Mouse (Mus musculus) lung, embryonic 14.5 days (tissue): ENCODE measurements around the gene Castor1. TPM values are rescaled to one million over a fixed set of nuclear protein-coding genes. Genes with fewer than 3 reads are reported as not detected.

Experiments used
- ATAC-seq: fragments of 200-750 bp; cut with Nextera tagmentation; 2 replicates; pipeline ENCODE4 v1.8.0; 2017; ENCODE audit warnings: mild to moderate bottlenecking, moderate TSS enrichment, moderate library complexity; ENCODE audit not compliant: insufficient read depth
- DNase-seq: peaks from one replicate; pipeline ENCODE4 v3.0.0-alpha.2; 2015
- H3K27ac ChIP-seq: fragments of 300-500 bp; sonication (generic); 2 replicates; pipeline ENCODE4 v1.5.1; 2014; ENCODE audit warnings: low read depth, mild to moderate bottlenecking, moderate library complexity
- H3K27me3 ChIP-seq: fragments of 300-500 bp; sonication (generic); 2 replicates; pipeline ENCODE4 v1.6.1; 2014; ENCODE audit warnings: low read length, control low read depth; ENCODE audit not compliant: insufficient read depth
- H3K36me3 ChIP-seq: fragments of 300-500 bp; sonication (generic); 2 replicates; pipeline ENCODE4 v1.6.1; 2014; ENCODE audit warnings: control low read depth; ENCODE audit not compliant: insufficient read depth
- H3K4me1 ChIP-seq: fragments of 300-500 bp; sonication (generic); 2 replicates; pipeline ENCODE4 v1.6.1; 2014; ENCODE audit warnings: antibody characterized with exemption, control low read depth; ENCODE audit not compliant: insufficient read depth
- H3K4me2 ChIP-seq: fragments of 300-500 bp; sonication (generic); 2 replicates; pipeline ENCODE4 v1.6.1; 2014; ENCODE audit warnings: mild to moderate bottlenecking
- H3K4me3 ChIP-seq: fragments of 300-500 bp; sonication (generic); 2 replicates; pipeline ENCODE4 v1.5.1; 2014; ENCODE audit warnings: low read depth, low read length
- H3K9ac ChIP-seq: fragments of 300-500 bp; sonication (generic); 2 replicates; pipeline ENCODE4 v1.6.1; 2014
- H3K9me3 ChIP-seq: fragments of 300-500 bp; sonication (generic); 2 replicates; pipeline ENCODE4 v1.6.1; 2016; ENCODE audit warnings: low read depth, low read length, control low read depth
- CTCF ChIP-seq: IDR thresholded peaks from 2 replicates; pipeline ENCODE4 v1.5.1; 2016; ENCODE audit warnings: antibody characterized with exemption, low read depth
- WGBS: fragments of 180-500 bp; shearing (Covaris S2); extraction: QIAGEN DNeasy Blood & Tissue Kit; methylation state at CpG from one replicate; pipeline ENCODE4 v1.1.7; 2014; 5-methylcytosine and 5-hydroxymethylcytosine counted together
- polyA plus RNA-seq: library from polyadenylated mRNA; unstranded; fragments of >200 nt; fragmentation: Nextera tagmentation; extraction: Ambion mirVana; gene quantifications from 2 replicates; pipeline ENCODE4 v1.2.1, GENCODE M21; 2014

Gene Castor1
- polyA plus RNA-seq, 1 experiment from 2014 or later: 2.1 TPM

DNA sequence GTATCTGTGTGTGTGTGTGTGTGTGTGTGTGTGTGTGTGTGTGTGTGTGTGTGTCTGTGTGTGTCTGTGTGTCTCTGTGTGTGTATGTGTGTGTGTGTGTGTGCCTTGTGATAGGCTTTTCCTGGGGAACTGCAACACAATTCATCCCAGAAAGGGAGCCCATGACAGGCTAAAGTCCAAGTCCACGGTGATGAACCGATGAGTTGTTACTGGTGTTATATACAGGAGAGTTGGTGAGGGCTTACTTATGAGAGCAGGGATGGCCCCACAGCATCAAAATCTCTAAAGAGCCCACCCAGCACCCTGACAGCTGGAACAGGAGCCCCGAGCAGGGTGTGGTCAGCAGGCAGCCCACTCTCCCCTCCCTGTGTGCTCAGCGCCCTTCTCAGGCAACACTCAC lies 23.2 kb downstream of the Castor1 start:
- no peak for DNase-seq
- WGBS: 67% methylated on average over 4 of the region's 4 CpGs
- Histone ChIP-seq H3K36me3 (no peaks in the 10 kb centered on the region), H3K9me3 (no peaks in the 10 kb centered on the region), H3K27ac (no peak overlapping the region), H3K9ac (no peak overlapping the region), H3K27me3 (no peaks in the 10 kb centered on the region), H3K4me3 (no peak overlapping the region), H3K4me1 (no peaks in the 10 kb centered on the region), H3K4me2 (no peak overlapping the region)
- ATAC-seq: no peak
- TF ChIP-seq CTCF: no peak

- WGBS: 46% methylated on average over 6 of the region's 6 CpGs
- no peak for DNase-seq
Measured at GRCm38 (mm10) chr11:4246126-4246525, 28.1 kb downstream of the Castor1 start.

DNA sequence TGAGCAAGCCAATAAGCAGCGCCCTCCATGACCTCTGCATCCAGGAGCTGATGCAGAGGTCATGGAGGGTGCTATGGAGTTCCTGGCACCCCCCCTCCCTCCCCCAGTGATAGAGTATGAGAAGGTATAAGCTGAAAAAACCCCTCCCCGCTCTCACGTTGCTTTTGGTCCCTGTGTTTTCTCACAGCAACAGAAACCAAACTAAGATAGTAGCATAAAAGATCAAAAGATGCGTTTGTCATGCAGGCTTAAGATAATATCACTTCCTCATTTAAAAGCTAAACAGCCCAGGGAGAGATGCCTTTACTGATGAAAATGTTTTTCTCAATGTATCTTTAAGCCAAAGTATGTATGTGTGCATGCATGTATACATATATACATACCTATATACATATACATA lies 28.6 kb downstream of the Castor1 start:
- no peak for TF ChIP-seq CTCF
- Histone ChIP-seq H3K9ac (no peak overlapping the region), H3K9me3 (no peaks in the 10 kb centered on the region), H3K27ac (no peak overlapping the region), H3K27me3 (no peaks in the 10 kb centered on the region), H3K4me2 (no peak overlapping the region), H3K36me3 (no peaks in the 10 kb centered on the region), H3K4me1 (no peaks in the 10 kb centered on the region), H3K4me3 (no peak overlapping the region)
- 61% methylated on average over 4 of the region's 4 CpGs for WGBS
- ATAC-seq (no peak), DNase-seq (no peak)

More at GRCm38 (mm10) chr11:4246126-4246525, 28.1 kb downstream of the Castor1 start:
- ATAC-seq: no peak
- Histone ChIP-seq H3K27me3 (no peaks in the 10 kb centered on the region), H3K4me3 (no peak overlapping the region), H3K9ac (no peak overlapping the region), H3K4me1 (no peaks in the 10 kb centered on the region), H3K27ac (no peak overlapping the region), H3K4me2 (no peak overlapping the region), H3K9me3 (no peaks in the 10 kb centered on the region), H3K36me3 (no peaks in the 10 kb centered on the region)
- TF ChIP-seq CTCF: no peak

DNA sequence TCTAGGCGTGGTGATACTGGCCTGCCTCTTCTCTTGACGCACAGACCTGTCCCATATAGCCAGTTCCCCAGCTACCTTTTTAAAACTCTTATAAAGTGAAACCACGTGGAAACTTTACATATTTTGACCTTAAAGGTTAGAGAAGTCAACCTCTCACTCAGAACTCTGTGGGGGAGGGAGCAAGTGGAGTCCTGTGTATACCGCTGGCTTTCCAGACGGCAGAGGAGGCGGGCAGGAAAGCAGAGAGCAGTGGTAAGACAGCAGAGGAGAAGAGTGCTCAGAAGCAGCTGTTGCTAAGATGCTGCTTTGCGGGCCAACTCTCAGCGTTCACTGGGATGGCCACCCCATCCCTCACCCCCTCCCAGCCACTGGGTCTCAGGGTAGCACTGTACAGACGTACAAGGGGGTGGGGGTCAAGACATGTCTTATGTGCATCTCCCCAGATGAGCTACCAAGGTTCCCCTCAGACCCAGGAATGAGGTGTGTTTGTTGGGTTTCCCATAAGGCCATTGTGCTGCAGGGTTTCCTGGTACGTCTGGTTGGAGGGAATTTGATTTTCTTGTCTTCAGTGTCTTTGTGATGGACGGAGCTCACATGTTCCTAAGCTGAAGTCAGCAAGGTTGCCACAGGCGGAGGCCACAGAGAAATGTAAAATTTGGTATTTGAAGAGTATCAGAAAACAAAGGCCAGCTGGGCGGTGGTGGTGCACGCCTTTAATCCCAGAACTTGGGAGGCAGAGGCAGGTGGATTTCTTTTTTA lies 29.4 kb downstream of the Castor1 start:
- no peak for TF ChIP-seq CTCF
- Histone ChIP-seq H3K4me1 (no peaks in the 10 kb centered on the region), H3K4me2 (no peak overlapping the region), H3K36me3 (no peaks in the 10 kb centered on the region), H3K4me3 (no peak overlapping the region), H3K27ac (no peak overlapping the region), H3K9ac (no peak overlapping the region), H3K27me3 (no peaks in the 10 kb centered on the region), H3K9me3 (no peaks in the 10 kb centered on the region)
- WGBS: 67% methylated on average over 14 of the region's 14 CpGs
- no peak for DNase-seq
- ATAC-seq: no peak

DNA sequence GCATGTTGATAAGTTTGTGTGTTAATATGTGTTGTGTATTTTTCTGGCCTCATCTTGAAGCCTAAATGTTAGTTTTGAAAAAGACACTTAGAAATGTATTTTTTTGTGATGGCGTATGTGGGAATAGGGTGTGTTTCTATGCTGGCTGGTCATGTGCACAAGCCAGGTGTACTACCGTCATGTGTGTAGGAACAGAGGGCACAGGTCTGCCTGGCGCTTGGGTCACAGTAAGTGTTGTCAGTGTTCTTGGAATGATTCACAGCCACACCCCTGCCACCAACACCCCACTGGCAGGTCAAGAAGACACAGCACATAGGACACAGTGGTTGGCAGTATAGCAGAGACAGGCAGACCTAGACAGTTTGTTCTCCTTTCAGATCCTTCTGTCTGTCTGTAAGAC lies 31.1 kb downstream of the Castor1 start:
- no peaks in the 10 kb centered on the region for H3K4me1 ChIP-seq
- no peak overlapping the region for H3K27ac ChIP-seq
- H3K27me3 ChIP-seq: no peaks in the 10 kb centered on the region
- no peaks in the 10 kb centered on the region for H3K36me3 ChIP-seq
- no peak overlapping the region for H3K4me3 ChIP-seq
- no peak overlapping the region for H3K9ac ChIP-seq
- no peak overlapping the region for H3K4me2 ChIP-seq
- DNase-seq: no peak
- H3K9me3 ChIP-seq: no peaks in the 10 kb centered on the region
- WGBS: 97% methylated on average over 3 of the region's 3 CpGs
- TF ChIP-seq CTCF: no peak
- ATAC-seq: no peak

DNA sequence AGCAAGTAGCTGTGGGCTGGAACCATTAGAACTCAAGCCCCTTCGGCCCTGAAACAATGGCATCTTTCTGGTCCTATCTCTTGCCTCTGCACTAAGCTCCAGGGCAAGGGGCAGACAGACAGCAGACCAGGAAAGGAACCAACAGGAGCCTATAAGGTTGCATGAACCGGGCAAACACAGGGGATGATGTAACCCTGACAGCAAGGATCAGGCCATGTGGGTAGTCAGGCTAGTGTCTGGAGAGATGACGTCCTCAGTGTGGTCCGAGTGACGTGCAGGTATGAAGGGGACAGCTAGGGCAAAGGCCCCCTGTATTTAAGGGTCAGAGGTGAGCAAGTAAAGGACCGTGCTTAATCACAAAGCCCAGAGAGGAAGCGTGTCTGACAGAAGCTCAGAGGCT lies 32.3 kb downstream of the Castor1 start:
- no peak for DNase-seq
- no peaks in the 10 kb centered on the region for H3K4me1 ChIP-seq
- no peaks in the 10 kb centered on the region for H3K36me3 ChIP-seq
- no peak overlapping the region for H3K27ac ChIP-seq
- TF ChIP-seq CTCF: no peak
- no peaks in the 10 kb centered on the region for H3K9me3 ChIP-seq
- H3K4me2 ChIP-seq: no peak overlapping the region
- 66% methylated on average over 7 of the region's 7 CpGs for WGBS
- H3K9ac ChIP-seq: no peak overlapping the region
- H3K4me3 ChIP-seq: no peak overlapping the region
- ATAC-seq: no peak
- no peaks in the 10 kb centered on the region for H3K27me3 ChIP-seq

DNA sequence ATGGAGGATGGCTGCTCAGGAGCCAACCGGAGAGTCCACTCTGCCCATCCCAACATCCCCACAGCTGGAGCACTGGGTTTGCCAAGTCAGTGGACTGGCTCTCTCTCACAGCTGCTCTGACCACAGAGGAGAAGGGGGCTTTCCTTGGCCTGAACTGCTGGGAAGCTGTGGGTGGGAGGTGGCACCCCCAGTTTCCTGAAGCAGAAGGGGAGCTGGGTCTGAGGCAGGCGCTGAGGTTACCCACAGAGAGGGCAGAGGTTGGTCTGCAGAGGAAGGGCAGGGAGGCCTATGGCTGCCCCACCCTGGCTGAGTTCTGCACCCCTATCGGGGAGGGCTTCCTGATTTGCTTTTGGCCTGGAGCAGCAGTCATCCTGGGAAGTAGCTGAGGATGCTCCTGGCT lies 33.4 kb downstream of the Castor1 start:
- no peak for TF ChIP-seq CTCF
- Histone ChIP-seq H3K9ac (no peak overlapping the region), H3K27ac (no peak overlapping the region), H3K4me3 (no peak overlapping the region), H3K27me3 (no peaks in the 10 kb centered on the region), H3K4me2 (no peak overlapping the region), H3K9me3 (no peaks in the 10 kb centered on the region), H3K36me3 (no peaks in the 10 kb centered on the region), H3K4me1 (no peaks in the 10 kb centered on the region)
- ATAC-seq (no peak), DNase-seq (no peak)
- 72% methylated on average over 3 of the region's 3 CpGs for WGBS

DNA sequence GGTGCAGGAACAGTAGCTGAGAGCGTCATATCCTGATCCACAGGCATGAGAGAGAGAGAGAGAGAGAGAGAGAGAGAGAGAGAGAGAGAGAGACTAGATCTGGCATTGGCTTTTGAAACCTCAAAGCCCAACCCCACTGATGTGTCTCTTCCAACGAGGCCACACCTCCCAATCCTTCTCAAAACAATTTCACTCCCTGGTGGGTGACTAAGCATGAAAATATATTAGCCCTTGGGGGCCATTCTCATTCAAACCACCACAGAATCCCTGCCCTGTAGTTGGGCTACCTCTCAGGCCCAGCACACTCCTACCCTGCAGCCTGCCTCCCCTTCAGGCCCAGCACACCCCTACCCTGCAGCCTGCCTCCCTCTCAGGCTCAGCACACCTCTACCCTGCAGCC lies 34.9 kb downstream of the Castor1 start:
- Histone ChIP-seq H3K9me3 (no peaks in the 10 kb centered on the region), H3K27ac (no peak overlapping the region), H3K36me3 (no peaks in the 10 kb centered on the region), H3K27me3 (no peaks in the 10 kb centered on the region), H3K4me1 (no peaks in the 10 kb centered on the region), H3K4me3 (no peak overlapping the region), H3K9ac (no peak overlapping the region), H3K4me2 (no peak overlapping the region)
- TF ChIP-seq CTCF: no peak
- ATAC-seq (no peak), DNase-seq (no peak)
- 53% methylated on average over 2 of the region's 2 CpGs for WGBS
